Mouse (Mus musculus) CH12.LX (cell line): ENCODE results near the gene Themis3. TPM values are rescaled to one million over a fixed set of nuclear protein-coding genes. Genes with fewer than 3 reads are reported as not detected.

Experiments
- DNase-seq: peaks from one replicate; pipeline ENCODE4 v3.0.0-alpha.2; 2013; ENCODE audit errors: extremely low read depth
- H3K27ac ChIP-seq: 2 replicates; pipeline ENCODE4 v1.5.1; 2012; ENCODE audit warnings: low read depth, mild to moderate bottlenecking, control low read depth, moderate library complexity; ENCODE audit not compliant: insufficient read depth
- H3K27me3 ChIP-seq: replicated peaks from 2 replicates; pipeline ENCODE3; 2012; ENCODE audit warnings: inconsistent platforms
- H3K36me3 ChIP-seq, 2 experiments: replicated peaks in 1 of 2; 2 replicates each; pipeline versions ENCODE3 to v1.6.1; 2012; ENCODE audit warnings: inconsistent platforms in 1 of 2, low read length in 1 of 2, mild to moderate bottlenecking in 1 of 2, mixed read lengths in 1 of 2, moderate library complexity in 1 of 2; ENCODE audit not compliant: control insufficient read depth in 1 of 2, insufficient read depth in 1 of 2
- H3K4me1 ChIP-seq, 2 experiments: 2 replicates each; pipeline ENCODE4 v1.6.1; 2012; ENCODE audit warnings: inconsistent platforms in 1 of 2, moderate library complexity in 1 of 2; ENCODE audit not compliant: insufficient read depth in 2 of 2, control insufficient read depth in 1 of 2
- H3K4me2 ChIP-seq: 2 replicates; pipeline ENCODE4 v1.6.1; 2012; ENCODE audit warnings: low read depth, mild to moderate bottlenecking, control low read depth; ENCODE audit not compliant: poor library complexity, insufficient read depth, severe bottlenecking
- H3K4me3 ChIP-seq, 3 experiments: fragments of 150-350 bp in 1 of 3; sonication (generic) in 1 of 3; replicated peaks in 1 of 3; 2 replicates each; pipeline versions ENCODE3 to v1.5.1; 2011 to 2012; ENCODE audit warnings: low read depth in 2 of 3, low read length in 2 of 3, mild to moderate bottlenecking in 2 of 3, moderate library complexity in 2 of 3, control low read depth in 1 of 3, improper control_type of control experiment in 1 of 3, inconsistent platforms in 1 of 3, mixed read lengths in 1 of 3; ENCODE audit not compliant: poor library complexity in 1 of 3
- H3K79me2 ChIP-seq: replicated peaks from 2 replicates; pipeline ENCODE4 v1.6.1; 2012; ENCODE audit warnings: mild to moderate bottlenecking, moderate library complexity; ENCODE audit not compliant: control insufficient read depth, poor library complexity, insufficient read depth, severe bottlenecking; ENCODE audit errors: extremely low read depth
- H3K9ac ChIP-seq: 2 replicates; pipeline ENCODE4 v1.6.1; 2012; ENCODE audit warnings: low read depth, mild to moderate bottlenecking, control low read depth, moderate library complexity; ENCODE audit not compliant: insufficient read depth
- H3K9me3 ChIP-seq: replicated peaks from 2 replicates; pipeline ENCODE3; 2012; ENCODE audit warnings: low read length, inconsistent platforms, mixed read lengths
- BHLHE40 ChIP-seq: IDR thresholded peaks from 2 replicates; pipeline ENCODE4 v1.6.1; 2011; ENCODE audit warnings: mild to moderate bottlenecking, low read depth, low read length, improper control_type of control experiment
- CHD1 ChIP-seq: IDR thresholded peaks from 2 replicates; pipeline ENCODE4 v1.6.1; 2012; ENCODE audit warnings: low read depth, low read length, improper control_type of control experiment, inconsistent platforms
- CHD2 ChIP-seq: IDR thresholded peaks from 2 replicates; pipeline ENCODE4 v1.6.1; 2011; ENCODE audit warnings: low read length, improper control_type of control experiment
- E2F4 ChIP-seq: IDR thresholded peaks from 2 replicates; pipeline ENCODE4 v1.6.1; 2011; ENCODE audit warnings: low read depth, low read length, improper control_type of control experiment; ENCODE audit not compliant: insufficient replicate concordance
- ELF1 ChIP-seq: IDR thresholded peaks from 2 replicates; pipeline ENCODE4 v1.6.1; 2014; ENCODE audit warnings: low read depth, mild to moderate bottlenecking, inconsistent platforms, low read length, improper control_type of control experiment
- EP300 ChIP-seq: IDR thresholded peaks from 2 replicates; pipeline ENCODE4 v1.6.1; 2011; ENCODE audit warnings: low read length, improper control_type of control experiment
- ETS1 ChIP-seq: conservative IDR thresholded peaks from 2 replicates; pipeline ENCODE4 v1.6.1; 2012; ENCODE audit warnings: low read depth, mild to moderate bottlenecking, inconsistent platforms, low read length, improper control_type of control experiment, moderate library complexity
- HCFC1 ChIP-seq: IDR thresholded peaks from 2 replicates; pipeline ENCODE4 v1.6.1; 2012; ENCODE audit warnings: low read depth, mild to moderate bottlenecking, inconsistent platforms, low read length, improper control_type of control experiment
- JUN ChIP-seq: IDR thresholded peaks from 2 replicates; pipeline ENCODE4 v1.6.1; 2011; ENCODE audit warnings: low read depth, mild to moderate bottlenecking, low read length, improper control_type of control experiment, moderate library complexity; ENCODE audit not compliant: insufficient read depth
- MAFK ChIP-seq: IDR thresholded peaks from 2 replicates; pipeline ENCODE4 v1.6.1; 2011; ENCODE audit warnings: low read length, improper control_type of control experiment; ENCODE audit not compliant: insufficient replicate concordance
- MAX ChIP-seq: IDR thresholded peaks from 2 replicates; pipeline ENCODE4 v1.6.1; 2011; ENCODE audit warnings: low read length, improper control_type of control experiment
- MAZ ChIP-seq: IDR thresholded peaks from 2 replicates; pipeline ENCODE4 v1.6.1; 2012; ENCODE audit warnings: low read depth, mild to moderate bottlenecking, inconsistent platforms, low read length, improper control_type of control experiment, moderate library complexity
- MEF2A ChIP-seq: IDR thresholded peaks from 2 replicates; pipeline ENCODE4 v1.6.1; 2014; ENCODE audit warnings: low read depth, mild to moderate bottlenecking, inconsistent platforms, low read length, improper control_type of control experiment, borderline replicate concordance
- MYC ChIP-seq: IDR thresholded peaks from 2 replicates; pipeline ENCODE4 v1.6.1; 2011; ENCODE audit warnings: low read depth, mild to moderate bottlenecking, improper control_type of control experiment, low read length
- NELFE ChIP-seq: IDR thresholded peaks from 2 replicates; pipeline ENCODE4 v1.6.1; 2011; ENCODE audit warnings: low read depth, low read length, improper control_type of control experiment
- NRF1 ChIP-seq: IDR thresholded peaks from 2 replicates; pipeline ENCODE4 v1.6.1; 2014; ENCODE audit warnings: low read depth, mild to moderate bottlenecking, inconsistent platforms, low read length, improper control_type of control experiment, moderate library complexity
- POLR2A ChIP-seq: IDR thresholded peaks from 2 replicates; pipeline ENCODE4 v1.6.1; 2011; ENCODE audit warnings: low read depth, mild to moderate bottlenecking, improper control_type of control experiment, low read length
- SMC3 ChIP-seq: IDR thresholded peaks from 2 replicates; pipeline ENCODE4 v1.6.1; 2011; ENCODE audit warnings: low read depth, low read length, improper control_type of control experiment
- TBP ChIP-seq: conservative IDR thresholded peaks from 2 replicates; pipeline ENCODE4 v1.6.1; 2011; ENCODE audit warnings: low read depth, low read length, improper control_type of control experiment
- TCF12 ChIP-seq: IDR thresholded peaks from 2 replicates; pipeline ENCODE4 v1.6.1; 2014; ENCODE audit warnings: low read depth, mild to moderate bottlenecking, inconsistent platforms, low read length, improper control_type of control experiment
- ZC3H11A ChIP-seq: IDR thresholded peaks from 2 replicates; pipeline ENCODE4 v1.6.1; 2012; ENCODE audit warnings: low read depth, mild to moderate bottlenecking, inconsistent platforms, low read length, improper control_type of control experiment
- ZKSCAN1 ChIP-seq: IDR thresholded peaks from 2 replicates; pipeline ENCODE4 v1.6.1; 2012; ENCODE audit warnings: low read depth, inconsistent platforms, low read length, improper control_type of control experiment, borderline replicate concordance
- ZMIZ1 ChIP-seq: IDR thresholded peaks from 2 replicates; pipeline ENCODE4 v1.6.1; 2012; ENCODE audit warnings: low read depth, mild to moderate bottlenecking, inconsistent platforms, low read length, improper control_type of control experiment
- dilution Hi-C: fragments of 300-500 bp; cut with MboI; formaldehyde crosslinking; loops from 2 replicates; pipeline ENCODE4 v1.14.3; 2020; ENCODE audit warnings: low sequenced_read_pairs; ENCODE audit not compliant: extremely low pct_unique_long_range_greater_than_20kb, extremely low pct_ligation_motif_present
- in situ Hi-C: fragments of 300-500 bp; cut with MboI; formaldehyde crosslinking; loops from 3 replicates; pipeline ENCODE4 v1.14.3; 2019; ENCODE audit warnings: low sequenced_read_pairs, low pct_ligation_motif_present, low pct_unique_long_range_greater_than_20kb, mixed read lengths
- polyA plus RNA-seq: library from polyadenylated mRNA; unstranded; fragments of >175 nt; gene quantifications from 2 replicates; pipeline ENCODE4 v1.2.1, GENCODE M21; 2012; ENCODE audit warnings: low read depth; ENCODE audit not compliant: insufficient read length
- total RNA-seq, 2 experiments: library from RNA; depleted of rRNA; stranded (reverse); fragments of 300-350 nt in 1 of 2; fragments of >200 nt in 1 of 2; gene quantifications; 2 replicates each; pipeline ENCODE4 v1.2.3; 2012 to 2014

Themis3 gene
- total and polyA plus RNA-seq, 3 experiments: not detected

GRCm38 (mm10) chr17:66580990-66581389 is 13.4 kb downstream of the Themis3 start:
- H3K27me3 ChIP-seq: no peaks in the 10 kb centered on the region
- TF ChIP-seq ZKSCAN1: no peak
- TF ChIP-seq NELFE: no peak
- TF ChIP-seq JUN: no peak
- no peak for TF ChIP-seq MAFK
- no peak for TF ChIP-seq CHD2
- no peak for TF ChIP-seq EP300
- TF ChIP-seq BHLHE40: no peak
- TF ChIP-seq TBP: no peak
- TF ChIP-seq MAZ: no peak
- TF ChIP-seq HCFC1: no peak
- TF ChIP-seq SMC3: no peak
- no peak for TF ChIP-seq TCF12
- no peak for TF ChIP-seq ZC3H11A
- no peak for TF ChIP-seq NRF1
- TF ChIP-seq E2F4: no peak
- no peak for TF ChIP-seq MAX
- TF ChIP-seq, all 38 proteins: peak for 0
- in situ Hi-C loops: no loop called here
- Histone ChIP-seq H3K27ac (no peak overlapping the region), H3K4me3 (no peak overlapping the region), H3K36me3 (no peaks in the 10 kb centered on the region), H3K79me2 (no peaks in the 10 kb centered on the region), H3K4me2 (no peak overlapping the region), H3K9ac (no peak overlapping the region), H3K4me1 (no peaks in the 10 kb centered on the region), H3K9me3 (peaks cover 82% of the 10 kb centered on the region)
- no peak for DNase-seq
- dilution Hi-C loops: no loop called here

- Histone ChIP-seq H3K4me2 (no peak overlapping the region), H3K36me3 (no peaks in the 10 kb centered on the region), H3K27ac (no peak overlapping the region), H3K9ac (no peak overlapping the region), H3K9me3 (peaks cover 80% of the 10 kb centered on the region), H3K4me1 (no peaks in the 10 kb centered on the region), H3K79me2 (no peaks in the 10 kb centered on the region), H3K27me3 (no peaks in the 10 kb centered on the region), H3K4me3 (no peak overlapping the region)
- no peak for TF ChIP-seq ZMIZ1
- no peak for TF ChIP-seq ZKSCAN1
- TF ChIP-seq ETS1: no peak
- no peak for TF ChIP-seq MYC
- no peak for TF ChIP-seq SMC3
- TF ChIP-seq POLR2A: no peak
- no peak for TF ChIP-seq E2F4
- no peak for TF ChIP-seq TCF12
- no peak for TF ChIP-seq JUN
- TF ChIP-seq CHD1: no peak
- TF ChIP-seq MAX: no peak
- no peak for TF ChIP-seq MEF2A
- no peak for TF ChIP-seq HCFC1
- TF ChIP-seq ELF1: no peak
- in situ Hi-C loops: no loop called here
- no peak for DNase-seq
- dilution Hi-C loops: no loop called here
These were observed 16.4 kb downstream of the Themis3 start for GRCm38 (mm10) chr17:66578007-66578406.
